Mouse (Mus musculus) embryonic facial prominence, embryonic 14.5 days (tissue): Measurements from ENCODE around the gene Atxn1. TPM values are rescaled to one million over a fixed set of nuclear protein-coding genes. Genes with fewer than 3 reads are reported as not detected.
A peak's percentile ranks its signal among the peaks of the same experiment; 100 is the strongest.

Experiments
- ATAC-seq: fragments of 200-750 bp; cut with Nextera tagmentation; 2 replicates; pipeline ENCODE4 v1.8.0; 2017; ENCODE audit warnings: low read depth, moderate number of reproducible peaks, moderate TSS enrichment
- DNase-seq: peaks from one replicate; pipeline ENCODE4 v3.0.0-alpha.2; 2015; ENCODE audit warnings: low spot score
- H3K27ac ChIP-seq: fragments of 300-500 bp; sonication (generic); replicated peaks from 2 replicates; pipeline ENCODE4 v1.5.1; 2014; ENCODE audit warnings: low read depth, mild to moderate bottlenecking, low read length, moderate library complexity
- H3K27me3 ChIP-seq: fragments of 300-500 bp; sonication (generic); replicated peaks from 2 replicates; pipeline ENCODE4 v1.6.1; 2014; ENCODE audit warnings: low read length; ENCODE audit not compliant: control insufficient read depth, insufficient read depth
- H3K36me3 ChIP-seq: fragments of 300-500 bp; sonication (generic); 2 replicates; pipeline ENCODE4 v1.6.1; 2014; ENCODE audit warnings: low read length, mixed read lengths; ENCODE audit not compliant: control insufficient read depth, insufficient read depth
- H3K4me1 ChIP-seq: fragments of 300-500 bp; sonication (generic); 2 replicates; pipeline ENCODE4 v1.6.1; 2014; ENCODE audit warnings: antibody characterized with exemption, low read length; ENCODE audit not compliant: control insufficient read depth, insufficient read depth
- H3K4me2 ChIP-seq: fragments of 300-500 bp; sonication (generic); 2 replicates; pipeline ENCODE4 v1.6.1; 2014; ENCODE audit warnings: low read depth, mild to moderate bottlenecking, low read length, moderate library complexity, mixed read lengths
- H3K4me3 ChIP-seq: fragments of 300-500 bp; sonication (generic); 2 replicates; pipeline ENCODE4 v1.5.1; 2014; ENCODE audit warnings: low read depth, mild to moderate bottlenecking, low read length
- H3K9ac ChIP-seq: fragments of 300-500 bp; sonication (generic); 2 replicates; pipeline ENCODE4 v1.6.1; 2014; ENCODE audit warnings: low read depth, mild to moderate bottlenecking, low read length, moderate library complexity, mixed read lengths
- H3K9me3 ChIP-seq: fragments of 300-500 bp; sonication (generic); 2 replicates; pipeline ENCODE4 v1.6.1; 2016; ENCODE audit warnings: low read length; ENCODE audit not compliant: control insufficient read depth
- WGBS: fragments of 180-500 bp; shearing (Covaris S2); extraction: QIAGEN DNeasy Blood & Tissue Kit; methylation state at CpG from one replicate; pipeline ENCODE4 v1.1.7; 2014; 5-methylcytosine and 5-hydroxymethylcytosine counted together
- polyA plus RNA-seq: library from polyadenylated mRNA; unstranded; fragments of >200 nt; fragmentation: Nextera tagmentation; extraction: Ambion mirVana; gene quantifications from 2 replicates; pipeline ENCODE4 v1.2.1, GENCODE M21; 2014

Atxn1 gene
- polyA plus RNA-seq, 1 experiment from 2014 or later: 3.6 TPM

- Histone ChIP-seq H3K4me2 (no peak overlapping the region), H3K4me3 (no peak overlapping the region), H3K36me3 (no peaks in the 10 kb centered on the region), H3K9me3 (no peaks in the 10 kb centered on the region), H3K27ac (no peak overlapping the region), H3K27me3 (no peaks in the 10 kb centered on the region), H3K9ac (no peak overlapping the region), H3K4me1 (no peaks in the 10 kb centered on the region)
- WGBS: 81% methylated on average over 9 of the region's 9 CpGs
- ATAC-seq (no peak), DNase-seq (no peak)
These were observed 28.1 kb upstream of the Atxn1 start for GRCm38 (mm10) chr13:45992953-45993352.

GRCm38 (mm10) chr13:45990486-45990885 lies 25.7 kb upstream of the Atxn1 start:
- DNase-seq (no peak), ATAC-seq (no peak)
- Histone ChIP-seq H3K27ac (no peak overlapping the region), H3K27me3 (no peaks in the 10 kb centered on the region), H3K4me3 (no peak overlapping the region), H3K9ac (no peak overlapping the region), H3K9me3 (no peaks in the 10 kb centered on the region), H3K4me1 (no peaks in the 10 kb centered on the region), H3K4me2 (no peak overlapping the region), H3K36me3 (no peaks in the 10 kb centered on the region)
- 81% methylated on average over 5 of the region's 5 CpGs for WGBS

- ATAC-seq (no peak), DNase-seq (no peak)
- Histone ChIP-seq H3K9ac (no peak overlapping the region), H3K9me3 (no peaks in the 10 kb centered on the region), H3K36me3 (no peaks in the 10 kb centered on the region), H3K4me1 (peaks cover 2% of the 10 kb centered on the region), H3K27me3 (no peaks in the 10 kb centered on the region), H3K4me2 (no peak overlapping the region), H3K27ac (no peak overlapping the region), H3K4me3 (no peak overlapping the region)
- 44% methylated on average over 5 of the region's 5 CpGs for WGBS
These were observed 14.4 kb upstream of the Atxn1 start for GRCm38 (mm10) chr13:45979246-45979645.

- no peaks in the 10 kb centered on the region for H3K27me3 ChIP-seq
- DNase-seq (peak; percentile 68), ATAC-seq (no peak)
- H3K4me1 ChIP-seq: peaks cover 5% of the 10 kb centered on the region
- no peak overlapping the region for H3K9ac ChIP-seq
- H3K4me2 ChIP-seq: no peak overlapping the region
- H3K9me3 ChIP-seq: no peaks in the 10 kb centered on the region
- WGBS: 23% methylated on average over 1 of the region's 1 CpGs
- H3K4me3 ChIP-seq: no peak overlapping the region
- H3K27ac ChIP-seq: no peak overlapping the region
- H3K36me3 ChIP-seq: no peaks in the 10 kb centered on the region
These were observed 12.1 kb upstream of the Atxn1 start for GRCm38 (mm10) chr13:45976894-45977293.

- Histone ChIP-seq H3K9me3 (no peaks in the 10 kb centered on the region), H3K36me3 (no peaks in the 10 kb centered on the region), H3K4me3 (no peak overlapping the region), H3K4me2 (no peak overlapping the region), H3K27ac (no peak overlapping the region), H3K27me3 (no peaks in the 10 kb centered on the region), H3K9ac (no peak overlapping the region), H3K4me1 (peaks cover 10% of the 10 kb centered on the region)
- no peak for ATAC-seq
- DNase-seq: no peak
- WGBS: 57% methylated on average over 3 of the region's 3 CpGs
These were observed 9.8 kb upstream of the Atxn1 start for GRCm38 (mm10) chr13:45974651-45975050.

GRCm38 (mm10) chr13:45973972-45974490 lies 9.2 kb upstream of the Atxn1 start:
- 0 out of 2 replicates have a peak overlapping the region, but pooled peaks have one; percentile 32 for H3K4me2 ChIP-seq
- 31% methylated on average over 7 of the region's 7 CpGs for WGBS

GRCm38 (mm10) chr13:45970920-45971536 lies 6.2 kb upstream of the Atxn1 start:
- Histone ChIP-seq H3K27me3 (no peaks in the 10 kb centered on the region), H3K4me3 (no peak overlapping the region), H3K4me2 (no peak overlapping the region), H3K4me1 (peaks cover 14% of the 10 kb centered on the region), H3K9me3 (no peaks in the 10 kb centered on the region), H3K27ac (no peak overlapping the region), H3K9ac (no peak overlapping the region), H3K36me3 (no peaks in the 10 kb centered on the region)
- WGBS: 45% methylated on average over 12 of the region's 12 CpGs
- ATAC-seq (peak; percentile 71; the same call in 1 of the 2 replicates), DNase-seq (peak; percentile 46)

More at GRCm38 (mm10) chr13:45973972-45974490, 9.2 kb upstream of the Atxn1 start:
- Histone ChIP-seq H3K9ac (no peak overlapping the region), H3K9me3 (no peaks in the 10 kb centered on the region), H3K4me3 (no peak overlapping the region), H3K27me3 (no peaks in the 10 kb centered on the region), H3K27ac (no peak overlapping the region), H3K36me3 (no peaks in the 10 kb centered on the region), H3K4me1 (peaks cover 10% of the 10 kb centered on the region)
- ATAC-seq (no peak), DNase-seq (no peak)

GRCm38 (mm10) chr13:45968206-45968605 lies 3.4 kb upstream of the Atxn1 start:
- DNase-seq (no peak), ATAC-seq (no peak)
- WGBS: 70% methylated on average over 4 of the region's 4 CpGs
- Histone ChIP-seq H3K4me2 (no peak overlapping the region), H3K4me1 (peaks cover 14% of the 10 kb centered on the region), H3K27ac (no peak overlapping the region), H3K27me3 (no peaks in the 10 kb centered on the region), H3K9ac (no peak overlapping the region), H3K4me3 (no peak overlapping the region), H3K36me3 (no peaks in the 10 kb centered on the region), H3K9me3 (no peaks in the 10 kb centered on the region)

- H3K9ac ChIP-seq: no peak overlapping the region
- no peak for DNase-seq
- no peak overlapping the region for H3K4me3 ChIP-seq
- H3K27me3 ChIP-seq: no peaks in the 10 kb centered on the region
- 55% methylated on average over 3 of the region's 3 CpGs for WGBS
- no peaks in the 10 kb centered on the region for H3K36me3 ChIP-seq
- H3K9me3 ChIP-seq: no peaks in the 10 kb centered on the region
- peaks cover 16% of the 10 kb centered on the region for H3K4me1 ChIP-seq
- no peak for ATAC-seq
- no peak overlapping the region for H3K27ac ChIP-seq
- H3K4me2 ChIP-seq: no peak overlapping the region
These were observed 2.6 kb upstream of the Atxn1 start for GRCm38 (mm10) chr13:45967371-45967770.
